Mouse (Mus musculus): ENCODE data around the gene Kl. TPM values are rescaled to one million over a fixed set of nuclear protein-coding genes. Genes with fewer than 3 reads are reported as not detected.

Kl gene
- polyA plus RNA-seq, 1 experiment from 2014 or later = 0.16 TPM

DNA sequence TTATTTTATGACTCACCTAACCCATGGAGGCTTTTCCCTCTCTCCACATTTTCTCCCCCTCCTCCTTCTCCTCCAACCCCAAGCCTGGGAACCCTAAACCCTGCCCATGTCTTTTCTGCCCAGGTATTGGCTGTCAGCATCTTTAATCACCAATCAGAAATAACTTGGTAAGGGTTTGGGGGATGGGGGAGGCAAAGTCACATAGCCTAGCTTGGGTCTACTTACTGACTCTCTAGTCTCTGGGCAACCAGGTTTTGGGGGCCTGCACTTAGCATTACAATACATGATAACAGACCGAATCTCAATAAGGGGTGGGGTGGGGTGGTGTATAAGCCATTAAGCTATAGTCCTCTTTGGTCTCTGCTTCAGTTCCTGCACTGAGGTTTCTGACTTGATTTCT, 10.3 kb downstream of the Kl start:
- Histone ChIP-seq H3K4me2 (no peak overlapping the region), H3K4me1 (ENCODE audit: insufficient read depth) (no peaks in the 10 kb centered on the region), H3K27me3 (ENCODE audit: insufficient read depth, low read length) (no peaks in the 10 kb centered on the region), H3K9me3 (ENCODE audit: low read depth, low read length) (no peaks in the 10 kb centered on the region), H3K36me3 (ENCODE audit: insufficient read depth) (no peaks in the 10 kb centered on the region), H3K9ac (no peak overlapping the region), H3K4me3 (ENCODE audit: low read depth, low read length) (no peak overlapping the region), H3K27ac (ENCODE audit: low read depth) (no peak overlapping the region)
- no peak for DNase-seq
- TF ChIP-seq CTCF (IDR thresholded peaks at IDR 0.05; ENCODE audit: low read depth) = no peak
- WGBS = 74% methylated on average over 1 of the region's 1 CpGs
- ATAC-seq (ENCODE audit: insufficient read depth) = no peak

DNA sequence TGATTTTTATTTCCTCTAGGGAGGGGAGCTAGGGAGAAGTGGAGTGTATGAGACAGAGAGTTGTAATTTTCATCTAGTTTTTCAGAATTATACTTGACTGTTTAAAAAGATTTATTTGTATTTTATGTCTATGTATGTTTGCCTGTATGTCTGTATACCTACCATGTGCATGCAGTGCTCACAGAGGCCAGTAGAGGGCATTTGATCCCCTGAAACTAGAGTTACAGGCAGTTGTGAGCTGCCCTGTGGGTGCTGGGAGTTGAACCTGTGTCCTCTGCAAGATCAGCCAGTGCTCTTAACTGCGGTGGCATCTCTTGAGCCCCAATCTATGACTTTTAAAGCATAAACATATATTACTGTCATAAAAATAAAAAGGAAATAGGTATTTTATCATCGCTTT, 15.5 kb downstream of the Kl start:
- H3K27me3 ChIP-seq (ENCODE audit: insufficient read depth, low read length) = no peaks in the 10 kb centered on the region
- H3K9me3 ChIP-seq (ENCODE audit: low read depth, low read length) = no peaks in the 10 kb centered on the region
- H3K9ac ChIP-seq = no peak overlapping the region
- no peak for TF ChIP-seq CTCF (IDR thresholded peaks at IDR 0.05; ENCODE audit: low read depth)
- 97% methylated on average over 2 of the region's 2 CpGs for WGBS
- no peak overlapping the region for H3K4me2 ChIP-seq
- ATAC-seq (ENCODE audit: insufficient read depth) = no peak
- no peaks in the 10 kb centered on the region for H3K4me1 ChIP-seq (ENCODE audit: insufficient read depth)
- no peak overlapping the region for H3K27ac ChIP-seq (ENCODE audit: low read depth)
- DNase-seq = no peak
- no peak overlapping the region for H3K4me3 ChIP-seq (ENCODE audit: low read depth, low read length)
- no peaks in the 10 kb centered on the region for H3K36me3 ChIP-seq (ENCODE audit: insufficient read depth)

DNA sequence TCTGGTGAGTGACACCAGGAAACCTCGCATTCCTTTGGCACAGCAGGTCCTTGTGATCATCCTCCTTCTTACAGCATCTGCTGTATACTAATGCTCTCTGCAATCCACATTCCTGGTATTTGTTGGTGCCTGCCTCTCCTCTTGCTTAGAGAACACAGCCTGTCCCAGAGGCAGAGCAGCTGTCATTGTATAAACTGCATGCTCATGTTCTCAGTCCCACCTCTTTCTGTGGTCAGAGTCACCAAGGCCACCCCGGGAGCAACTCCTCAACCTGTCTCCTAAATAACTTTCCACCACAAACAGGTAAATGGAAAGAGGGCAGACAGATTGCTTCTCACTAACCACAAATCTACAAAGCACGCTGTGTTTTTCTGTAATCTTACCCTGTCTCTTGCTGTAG, 18.1 kb downstream of the Kl start:
- WGBS = 33% methylated on average over 3 of the region's 3 CpGs
- H3K27ac ChIP-seq (ENCODE audit: low read depth) = no peak overlapping the region

DNA sequence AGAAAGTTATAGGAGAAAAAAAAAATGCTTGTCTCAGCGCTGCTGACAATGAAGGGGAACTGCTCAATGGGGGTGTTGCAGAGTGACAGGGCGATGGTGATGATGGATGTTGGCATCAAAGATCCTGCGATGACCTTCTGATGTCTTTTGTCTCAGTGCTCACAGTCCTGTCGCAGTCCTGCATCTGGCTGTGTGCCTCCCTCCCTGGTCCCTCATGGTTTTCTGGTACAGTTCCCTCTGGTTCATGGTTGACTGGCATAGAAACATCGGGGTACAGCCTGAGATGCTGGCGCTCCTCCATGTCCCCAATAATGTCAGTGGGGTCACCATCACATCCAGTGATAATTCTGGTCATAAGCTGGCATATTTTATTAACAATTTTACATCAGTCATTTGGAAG, 18.7 kb downstream of the Kl start:
- no peak overlapping the region for H3K9ac ChIP-seq
- 53% methylated on average over 6 of the region's 6 CpGs for WGBS
- H3K4me2 ChIP-seq = no peak overlapping the region
- DNase-seq (no peak), ATAC-seq (ENCODE audit: insufficient read depth) (no peak)
- H3K27me3 ChIP-seq (ENCODE audit: insufficient read depth, low read length) = no peaks in the 10 kb centered on the region
- TF ChIP-seq CTCF (IDR thresholded peaks at IDR 0.05; ENCODE audit: low read depth) = no peak
- H3K4me3 ChIP-seq (ENCODE audit: low read depth, low read length) = no peak overlapping the region
- no peak overlapping the region for H3K27ac ChIP-seq (ENCODE audit: low read depth)
- no peaks in the 10 kb centered on the region for H3K4me1 ChIP-seq (ENCODE audit: insufficient read depth)
- no peaks in the 10 kb centered on the region for H3K36me3 ChIP-seq (ENCODE audit: insufficient read depth)
- H3K9me3 ChIP-seq (ENCODE audit: low read depth, low read length) = no peaks in the 10 kb centered on the region

More for the DNA sequence above, 18.1 kb downstream of the Kl start:
- Histone ChIP-seq H3K4me3 (ENCODE audit: low read depth, low read length) (no peak overlapping the region), H3K27me3 (ENCODE audit: insufficient read depth, low read length) (no peaks in the 10 kb centered on the region), H3K4me2 (no peak overlapping the region), H3K9ac (no peak overlapping the region), H3K9me3 (ENCODE audit: low read depth, low read length) (no peaks in the 10 kb centered on the region), H3K36me3 (ENCODE audit: insufficient read depth) (no peaks in the 10 kb centered on the region), H3K4me1 (ENCODE audit: insufficient read depth) (no peaks in the 10 kb centered on the region)
- ATAC-seq (ENCODE audit: insufficient read depth) (peak; percentile 80; the same call in 1 of the 2 replicates), DNase-seq (peak; percentile 47)
- no peak for TF ChIP-seq CTCF (IDR thresholded peaks at IDR 0.05; ENCODE audit: low read depth)

DNA sequence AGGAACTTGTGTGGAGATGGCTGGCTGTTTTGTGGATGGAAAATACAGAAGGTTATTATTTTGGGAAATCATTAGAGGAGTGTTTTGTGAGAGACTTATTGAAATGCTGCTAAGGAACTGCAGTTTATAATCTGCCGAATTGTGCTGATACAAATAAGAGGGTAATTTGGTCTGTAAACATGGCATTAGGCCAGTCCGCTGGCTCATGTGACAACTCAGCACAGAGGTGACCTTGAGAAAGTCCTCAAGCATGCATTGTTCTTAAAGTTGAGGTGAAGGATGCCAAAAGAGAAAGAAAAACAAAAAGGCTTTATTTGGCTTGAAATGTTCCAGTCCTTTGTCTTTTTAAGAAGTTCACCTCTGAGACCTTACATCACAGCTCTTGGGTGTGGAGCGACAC, 21.8 kb downstream of the Kl start:
- no peak overlapping the region for H3K4me2 ChIP-seq
- no peaks in the 10 kb centered on the region for H3K4me1 ChIP-seq (ENCODE audit: insufficient read depth)
- DNase-seq = peak; percentile 30
- no peaks in the 10 kb centered on the region for H3K36me3 ChIP-seq (ENCODE audit: insufficient read depth)
- H3K4me3 ChIP-seq (ENCODE audit: low read depth, low read length) = no peak overlapping the region
- TF ChIP-seq CTCF (IDR thresholded peaks at IDR 0.05; ENCODE audit: low read depth) = no peak
- no peaks in the 10 kb centered on the region for H3K9me3 ChIP-seq (ENCODE audit: low read depth, low read length)
- H3K27ac ChIP-seq (ENCODE audit: low read depth) = no peak overlapping the region
- no peak overlapping the region for H3K9ac ChIP-seq
- H3K27me3 ChIP-seq (ENCODE audit: insufficient read depth, low read length) = no peaks in the 10 kb centered on the region
- ATAC-seq (ENCODE audit: insufficient read depth) = no peak
- WGBS = 58% methylated on average over 3 of the region's 3 CpGs

DNA sequence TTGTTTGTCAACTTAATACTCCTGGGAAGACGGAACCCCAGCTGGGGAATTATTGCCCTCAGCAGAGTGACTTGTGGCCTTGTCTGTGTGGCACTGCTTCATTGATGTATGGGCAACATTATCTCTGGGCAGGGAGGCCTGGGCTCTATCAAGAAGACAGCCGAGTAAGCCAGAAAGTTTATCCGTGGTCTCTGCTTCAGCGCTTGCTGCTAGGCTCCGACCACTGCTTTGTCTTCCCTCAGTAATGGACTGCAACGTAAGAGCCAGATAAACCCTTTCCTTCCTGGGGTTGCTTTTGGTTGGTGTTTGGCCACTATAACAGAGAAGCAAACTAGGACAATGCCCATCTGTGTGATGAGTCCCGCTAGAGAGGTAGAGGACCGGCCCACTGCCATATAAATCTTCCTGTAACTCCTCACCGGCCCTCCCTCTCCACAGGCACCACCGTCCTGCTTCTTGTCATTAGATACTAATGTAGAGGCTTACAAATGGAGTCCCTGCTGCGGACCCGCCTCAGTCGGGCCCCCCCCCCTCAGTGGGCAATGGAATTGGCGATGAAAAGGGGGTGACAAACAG, 25.1 kb downstream of the Kl start:
- 55% methylated on average over 14 of the region's 14 CpGs for WGBS
- no peaks in the 10 kb centered on the region for H3K9me3 ChIP-seq (ENCODE audit: low read depth, low read length)
- H3K4me1 ChIP-seq (ENCODE audit: insufficient read depth) = no peaks in the 10 kb centered on the region
- ATAC-seq (ENCODE audit: insufficient read depth) (peak; percentile 44; the same call in 1 of the 2 replicates), DNase-seq (peak; percentile 50)
- H3K36me3 ChIP-seq (ENCODE audit: insufficient read depth) = no peaks in the 10 kb centered on the region
- no peak for TF ChIP-seq CTCF (IDR thresholded peaks at IDR 0.05; ENCODE audit: low read depth)
- no peak overlapping the region for H3K9ac ChIP-seq
- H3K27ac ChIP-seq (ENCODE audit: low read depth) = no peak overlapping the region
- H3K4me3 ChIP-seq (ENCODE audit: low read depth, low read length) = no peak overlapping the region
- H3K4me2 ChIP-seq = no peak overlapping the region
- no peaks in the 10 kb centered on the region for H3K27me3 ChIP-seq (ENCODE audit: insufficient read depth, low read length)

DNA sequence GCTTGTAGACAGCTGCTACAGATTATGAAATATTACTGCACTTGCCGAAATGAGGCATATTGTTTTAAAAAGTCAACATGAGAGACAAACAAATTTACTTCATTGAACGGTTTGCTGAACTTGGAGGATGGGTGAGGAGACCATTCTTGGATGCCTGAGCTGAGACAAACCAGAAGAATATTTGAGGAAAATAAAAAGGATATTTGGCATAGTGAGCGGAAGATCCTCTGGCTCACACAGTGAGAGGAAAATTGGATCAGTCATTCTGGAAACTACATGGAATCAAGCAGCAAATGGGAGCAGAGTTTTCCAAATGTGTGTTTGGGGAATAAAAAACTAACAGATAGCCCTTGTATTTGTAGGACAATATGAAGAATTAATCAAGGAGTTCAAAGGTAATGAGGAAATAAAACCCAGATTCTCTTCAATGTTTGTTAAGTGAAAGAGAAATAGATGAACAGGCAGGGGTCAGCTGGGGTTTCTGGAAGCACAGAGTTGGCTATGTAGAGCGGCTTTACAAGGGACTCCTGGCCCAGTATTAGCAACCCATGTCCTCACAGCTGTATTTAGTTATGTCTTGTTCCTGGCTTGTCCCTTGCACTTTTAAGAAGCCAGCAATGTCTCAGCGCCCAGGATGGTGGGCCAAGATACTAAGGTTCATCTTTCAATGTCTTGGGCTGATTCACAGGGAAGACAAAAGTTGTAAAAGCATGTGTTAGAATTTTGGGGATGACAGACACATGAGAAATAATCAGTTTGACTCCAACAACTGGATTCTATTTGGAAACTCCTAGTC, 27.1 kb downstream of the Kl start:
- H3K36me3 ChIP-seq (ENCODE audit: insufficient read depth) = no peaks in the 10 kb centered on the region
- ATAC-seq (ENCODE audit: insufficient read depth) (no peak), DNase-seq (peak; percentile 5)
- 61% methylated on average over 5 of the region's 5 CpGs for WGBS
- no peak overlapping the region for H3K27ac ChIP-seq (ENCODE audit: low read depth)
- H3K9ac ChIP-seq = no peak overlapping the region
- no peak overlapping the region for H3K4me2 ChIP-seq
- no peaks in the 10 kb centered on the region for H3K9me3 ChIP-seq (ENCODE audit: low read depth, low read length)
- H3K27me3 ChIP-seq (ENCODE audit: insufficient read depth, low read length) = no peaks in the 10 kb centered on the region
- no peak for TF ChIP-seq CTCF (IDR thresholded peaks at IDR 0.05; ENCODE audit: low read depth)
- no peak overlapping the region for H3K4me3 ChIP-seq (ENCODE audit: low read depth, low read length)
- H3K4me1 ChIP-seq (ENCODE audit: insufficient read depth) = no peaks in the 10 kb centered on the region
